Mouse (Mus musculus): ENCODE results near the gene Zfp661. TPM values are rescaled to one million over a fixed set of nuclear protein-coding genes. Genes with fewer than 3 reads are reported as not detected.

Gene Zfp661
- 5.6 and 6.7 TPM in 2 replicates for polyA plus RNA-seq (2016; fragmentation: Nextera tagmentation; extraction: Ambion mirVana)

GRCm38 (mm10) chr2:127586694-127587513 lies at the start of gene Zfp661, which contains the start of gene Mrps5:
Gene Zfp661, minus strand, starts transcription at chr2:127587094.
Gene Mrps5, plus strand, starts transcription at chr2:127587222.
- WGBS: 5% methylated on average over 39 of the region's 39 CpGs
- peaks cover 37% of the 10 kb centered on the region for H3K4me1 ChIP-seq (replicated peaks)
- H3K27ac ChIP-seq: peak within 1 kb of the TSS; percentile 90
- ATAC-seq (ENCODE audit: insufficient number of reproducible peaks, insufficient read depth, low FRiP score, low TSS enrichment, low read depth): peak; percentile 66
- no peaks in the 10 kb centered on the region for H3K9me3 ChIP-seq
- H3K27me3 ChIP-seq: no peaks in the 10 kb centered on the region
- H3K4me3 ChIP-seq (replicated peaks): peak within 1 kb of the TSS; percentile 77
- H3K4me2 ChIP-seq: peak within 1 kb of the TSS; percentile 75
- peak within 1 kb of the TSS; percentile 73 for H3K9ac ChIP-seq (replicated peaks)
- peaks cover 11% of the 10 kb centered on the region; the same call in 1 of the 2 replicates for H3K36me3 ChIP-seq

GRCm38 (mm10) chr2:127635581-127635980 lies 48.7 kb upstream of the Zfp661 start:
- ATAC-seq (ENCODE audit: insufficient number of reproducible peaks, insufficient read depth, low FRiP score, low TSS enrichment, low read depth): no peak
- H3K27me3 ChIP-seq: peaks cover 3% of the 10 kb centered on the region; the same call in 1 of the 2 replicates
- no peak overlapping the region for H3K4me2 ChIP-seq
- H3K4me3 ChIP-seq (replicated peaks): no peak overlapping the region
- 60% methylated on average over 6 of the region's 6 CpGs for WGBS
- H3K9ac ChIP-seq (replicated peaks): no peak overlapping the region
- no peaks in the 10 kb centered on the region for H3K4me1 ChIP-seq (replicated peaks)
- H3K9me3 ChIP-seq: no peaks in the 10 kb centered on the region
- H3K27ac ChIP-seq: no peak overlapping the region
- no peaks in the 10 kb centered on the region for H3K36me3 ChIP-seq

DNA sequence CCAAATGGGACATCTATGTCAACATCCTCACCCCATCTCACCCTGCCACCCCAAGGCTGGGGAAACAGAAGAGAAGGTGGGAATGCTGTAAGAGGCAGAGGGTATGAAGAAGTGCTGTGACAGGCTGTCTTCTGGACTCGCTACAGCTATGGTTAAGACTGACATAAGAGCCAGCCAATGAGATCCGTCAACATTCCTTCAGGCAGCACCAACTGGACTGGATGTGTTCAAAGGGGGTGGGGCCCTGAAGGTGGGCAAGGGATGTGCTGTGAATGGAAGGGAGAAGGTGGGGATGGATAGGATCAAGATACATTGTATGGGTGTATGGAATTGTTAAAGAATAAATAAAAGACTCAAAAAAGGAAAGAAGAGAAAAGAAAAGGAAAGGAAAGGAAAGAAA lies 45.7 kb upstream of the Zfp661 start:
- 68% methylated on average over 2 of the region's 2 CpGs for WGBS

DNA sequence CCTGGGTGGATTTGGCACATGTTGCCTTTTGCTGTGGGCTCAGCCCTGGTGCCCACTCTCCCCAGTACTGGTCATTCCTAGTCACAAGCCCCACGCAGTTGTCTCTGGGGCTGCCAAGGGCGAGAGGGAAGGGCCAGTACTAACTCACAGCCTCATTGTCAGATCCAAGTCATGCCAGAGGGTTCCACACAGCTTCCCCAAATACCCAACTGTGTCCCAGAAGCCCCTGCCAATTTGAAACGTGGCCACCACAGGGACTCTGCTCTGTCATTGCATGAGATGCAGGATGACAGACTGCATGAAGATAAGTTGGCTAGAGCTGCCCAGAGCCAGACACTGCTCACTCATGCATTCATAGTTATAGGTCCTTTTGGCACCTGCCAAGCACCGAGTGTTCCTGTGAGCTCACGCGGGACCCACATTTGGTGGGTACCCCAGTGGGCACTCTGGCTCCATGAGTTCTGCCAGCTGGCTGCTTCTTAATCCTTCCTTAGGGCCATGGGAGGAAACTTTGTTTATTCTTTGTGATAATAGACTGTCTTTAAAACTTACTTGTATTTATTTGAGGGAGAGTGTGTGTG lies 41.2 kb upstream of the Zfp661 start:
- Histone ChIP-seq H3K4me2 (no peak overlapping the region), H3K4me3 (replicated peaks) (no peak overlapping the region), H3K27ac (no peak overlapping the region), H3K4me1 (replicated peaks) (no peaks in the 10 kb centered on the region), H3K9ac (replicated peaks) (no peak overlapping the region), H3K27me3 (peaks cover 3% of the 10 kb centered on the region; the same call in 1 of the 2 replicates), H3K36me3 (no peaks in the 10 kb centered on the region), H3K9me3 (no peaks in the 10 kb centered on the region)
- ATAC-seq (ENCODE audit: insufficient number of reproducible peaks, insufficient read depth, low FRiP score, low TSS enrichment, low read depth): no peak
- 79% methylated on average over 6 of the region's 6 CpGs for WGBS

More for the DNA sequence above, 45.7 kb upstream of the Zfp661 start:
- ATAC-seq (ENCODE audit: insufficient number of reproducible peaks, insufficient read depth, low FRiP score, low TSS enrichment, low read depth): no peak
- no peaks in the 10 kb centered on the region for H3K36me3 ChIP-seq
- no peak overlapping the region for H3K4me3 ChIP-seq (replicated peaks)
- no peak overlapping the region for H3K4me2 ChIP-seq
- H3K27ac ChIP-seq: no peak overlapping the region
- H3K27me3 ChIP-seq: peaks cover 3% of the 10 kb centered on the region; the same call in 1 of the 2 replicates
- no peaks in the 10 kb centered on the region for H3K9me3 ChIP-seq
- no peaks in the 10 kb centered on the region for H3K4me1 ChIP-seq (replicated peaks)
- no peak overlapping the region for H3K9ac ChIP-seq (replicated peaks)

DNA sequence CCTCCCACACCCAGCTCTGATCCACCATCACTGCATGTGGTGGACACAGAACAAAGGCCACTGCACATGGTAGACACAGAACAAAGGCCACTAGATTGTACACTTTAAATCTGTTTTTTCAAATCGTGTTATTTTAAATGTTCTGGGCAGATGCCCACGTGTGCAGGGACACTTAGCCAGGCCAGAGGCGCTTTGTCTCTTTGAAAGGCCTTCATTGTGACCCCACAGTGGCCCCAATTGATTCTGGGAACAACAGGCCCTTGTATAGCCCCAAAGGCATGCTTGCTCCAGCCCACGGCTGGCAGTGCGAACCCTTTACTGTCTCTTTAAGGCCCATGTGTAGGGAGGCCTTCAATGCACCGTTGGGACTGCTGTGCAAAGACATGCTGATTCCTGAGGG lies 40.5 kb upstream of the Zfp661 start:
- 75% methylated on average over 6 of the region's 6 CpGs for WGBS

GRCm38 (mm10) chr2:127625659-127626058 lies 38.8 kb upstream of the Zfp661 start:
- Histone ChIP-seq H3K36me3 (no peaks in the 10 kb centered on the region), H3K4me3 (replicated peaks) (no peak overlapping the region), H3K27me3 (peaks cover 2% of the 10 kb centered on the region; the same call in 1 of the 2 replicates), H3K27ac (no peak overlapping the region), H3K9me3 (no peaks in the 10 kb centered on the region), H3K9ac (replicated peaks) (no peak overlapping the region), H3K4me1 (replicated peaks) (no peaks in the 10 kb centered on the region), H3K4me2 (no peak overlapping the region)
- 70% methylated on average over 5 of the region's 5 CpGs for WGBS
- no peak for ATAC-seq (ENCODE audit: insufficient number of reproducible peaks, insufficient read depth, low FRiP score, low TSS enrichment, low read depth)

More for the DNA sequence above, 40.5 kb upstream of the Zfp661 start:
- Histone ChIP-seq H3K36me3 (no peaks in the 10 kb centered on the region), H3K27me3 (peaks cover 4% of the 10 kb centered on the region; the same call in 1 of the 2 replicates), H3K9me3 (no peaks in the 10 kb centered on the region), H3K27ac (no peak overlapping the region), H3K9ac (replicated peaks) (no peak overlapping the region), H3K4me1 (replicated peaks) (no peaks in the 10 kb centered on the region), H3K4me2 (no peak overlapping the region), H3K4me3 (replicated peaks) (no peak overlapping the region)
- ATAC-seq (ENCODE audit: insufficient number of reproducible peaks, insufficient read depth, low FRiP score, low TSS enrichment, low read depth): no peak

DNA sequence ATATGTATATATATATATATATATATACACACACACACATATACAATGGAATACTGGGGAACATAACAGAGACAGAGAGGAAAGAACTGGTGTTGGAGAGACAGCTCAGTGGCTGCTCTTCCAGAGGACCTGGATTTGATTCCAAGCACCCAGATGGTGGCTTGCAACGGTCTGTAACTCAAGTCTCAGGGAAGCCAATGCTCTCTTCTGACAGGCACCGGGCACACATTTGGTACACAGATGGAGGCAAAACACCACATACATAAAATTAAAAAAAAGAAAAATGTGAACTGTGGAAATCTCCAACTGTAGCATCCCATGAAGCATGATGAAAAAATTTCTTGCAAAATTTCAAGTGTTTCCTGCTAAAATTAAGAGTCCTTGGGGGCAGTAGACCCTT lies 37.9 kb upstream of the Zfp661 start:
- Histone ChIP-seq H3K4me3 (replicated peaks) (no peak overlapping the region), H3K36me3 (no peaks in the 10 kb centered on the region), H3K27ac (no peak overlapping the region), H3K4me2 (no peak overlapping the region), H3K9ac (replicated peaks) (no peak overlapping the region), H3K27me3 (peaks cover 2% of the 10 kb centered on the region; the same call in 1 of the 2 replicates), H3K4me1 (replicated peaks) (no peaks in the 10 kb centered on the region), H3K9me3 (no peaks in the 10 kb centered on the region)
- no peak for ATAC-seq (ENCODE audit: insufficient number of reproducible peaks, insufficient read depth, low FRiP score, low TSS enrichment, low read depth)
- WGBS: 92% methylated on average over 2 of the region's 2 CpGs

- no peak overlapping the region for H3K4me2 ChIP-seq
- H3K9me3 ChIP-seq: no peaks in the 10 kb centered on the region
- H3K4me1 ChIP-seq (replicated peaks): no peaks in the 10 kb centered on the region
- no peak overlapping the region for H3K4me3 ChIP-seq (replicated peaks)
- H3K27ac ChIP-seq: no peak overlapping the region
- 47% methylated on average over 3 of the region's 3 CpGs for WGBS
- no peak for ATAC-seq (ENCODE audit: insufficient number of reproducible peaks, insufficient read depth, low FRiP score, low TSS enrichment, low read depth)
- peaks cover 2% of the 10 kb centered on the region; the same call in 1 of the 2 replicates for H3K27me3 ChIP-seq
- H3K9ac ChIP-seq (replicated peaks): no peak overlapping the region
- H3K36me3 ChIP-seq: no peaks in the 10 kb centered on the region
These were observed 35.2 kb upstream of the Zfp661 start for GRCm38 (mm10) chr2:127622065-127622464.

GRCm38 (mm10) chr2:127619311-127619710 lies 32.4 kb upstream of the Zfp661 start:
- no peaks in the 10 kb centered on the region for H3K9me3 ChIP-seq
- no peaks in the 10 kb centered on the region for H3K4me1 ChIP-seq (replicated peaks)
- 88% methylated on average over 3 of the region's 3 CpGs for WGBS
- no peaks in the 10 kb centered on the region for H3K36me3 ChIP-seq
- no peak overlapping the region for H3K4me3 ChIP-seq (replicated peaks)
- peaks cover 2% of the 10 kb centered on the region; the same call in 1 of the 2 replicates for H3K27me3 ChIP-seq
- H3K27ac ChIP-seq: no peak overlapping the region
- H3K9ac ChIP-seq (replicated peaks): no peak overlapping the region
- H3K4me2 ChIP-seq: no peak overlapping the region
- ATAC-seq (ENCODE audit: insufficient number of reproducible peaks, insufficient read depth, low FRiP score, low TSS enrichment, low read depth): no peak

GRCm38 (mm10) chr2:127612288-127612687 lies 25.4 kb upstream of the Zfp661 start:
- ATAC-seq (ENCODE audit: insufficient number of reproducible peaks, insufficient read depth, low FRiP score, low TSS enrichment, low read depth): no peak
- no peak overlapping the region for H3K27ac ChIP-seq

GRCm38 (mm10) chr2:127611386-127611785 lies 24.5 kb upstream of the Zfp661 start:
- Histone ChIP-seq H3K4me1 (replicated peaks) (peaks cover 17% of the 10 kb centered on the region), H3K9ac (replicated peaks) (no peak overlapping the region), H3K4me2 (no peak overlapping the region), H3K27ac (no peak overlapping the region), H3K36me3 (0 out of 2 replicates have a peak, but pooled peaks cover under 1% of the 10 kb centered on the region), H3K27me3 (0 out of 2 replicates have a peak, but pooled peaks cover 4% of the 10 kb centered on the region), H3K9me3 (no peaks in the 10 kb centered on the region), H3K4me3 (replicated peaks) (no peak overlapping the region)
- no peak for ATAC-seq (ENCODE audit: insufficient number of reproducible peaks, insufficient read depth, low FRiP score, low TSS enrichment, low read depth)
- 86% methylated on average over 4 of the region's 4 CpGs for WGBS

More at GRCm38 (mm10) chr2:127612288-127612687, 25.4 kb upstream of the Zfp661 start:
- no peak overlapping the region for H3K4me3 ChIP-seq (replicated peaks)
- no peaks in the 10 kb centered on the region for H3K36me3 ChIP-seq
- no peaks in the 10 kb centered on the region for H3K9me3 ChIP-seq
- peaks cover 17% of the 10 kb centered on the region for H3K4me1 ChIP-seq (replicated peaks)
- H3K27me3 ChIP-seq: 0 out of 2 replicates have a peak, but pooled peaks cover 4% of the 10 kb centered on the region
- 79% methylated on average over 4 of the region's 4 CpGs for WGBS
- no peak overlapping the region for H3K4me2 ChIP-seq
- H3K9ac ChIP-seq (replicated peaks): no peak overlapping the region
